ENCODE assay signal across 8 mouse cellular contexts in genomic region chr5:115187188-115188131, GRCm38 (mm10). TPM values are rescaled to one million over a fixed set of nuclear protein-coding genes. Genes with fewer than 3 reads are reported as not detected.
A peak's percentile ranks its signal among the peaks of the same experiment; 100 is the strongest.
DNase-seq lines count a peak whose midpoint lies in the region; ATAC-seq lines count a peak whose summit lies in the region.

No protein-coding gene starts in this region.

- H3K4me2 ChIP-seq in hindbrain, embryonic 16.5 days (ENCODE audit: low read length): peak overlapping the region; percentile 38

- WGBS in hindbrain, embryonic 16.5 days: 15% methylated on average over 26 of the region's 26 CpGs

- no peaks in the 10 kb centered on the region for H3K9me3 ChIP-seq in hindbrain, embryonic 16.5 days (ENCODE audit: control insufficient read depth, low read length)

- no peak overlapping the region for H3K4me3 ChIP-seq in hindbrain, embryonic 16.5 days (ENCODE audit: low read length)

- peaks cover 16% of the 10 kb centered on the region for H3K27me3 ChIP-seq in hindbrain, embryonic 16.5 days (replicated peaks; ENCODE audit: control insufficient read depth, insufficient read depth, low read length)

- peak; percentile 70 for ATAC-seq in hindbrain, embryonic 16.5 days

- DNase-seq in T-cell, adult 2 months (ENCODE audit: low spot score): peak; percentile 81
- DNase-seq in cerebellum, postnatal 36 days: peak; percentile 97 to 99
- DNase-seq in gastrocnemius, adult 18-20 months (ENCODE audit: low spot score): peak; percentile 96
- DNase-seq in left cerebral cortex, adult 11 months (ENCODE audit: low spot score): peak; percentile 87
- peak; percentile 98 for DNase-seq in lung, postnatal 36 days
- peak; percentile 95 for DNase-seq in retina, postnatal 1 day
- peak; percentile 84 to 87 for DNase-seq in urinary bladder, adult 18-20 months (ENCODE audit: low spot score in 2 of 2)

- H3K4me1 ChIP-seq in hindbrain, embryonic 16.5 days (ENCODE audit: control insufficient read depth, insufficient read depth, low read depth, low read length): peaks cover 33% of the 10 kb centered on the region

- peak overlapping the region; percentile 60 for H3K27ac ChIP-seq in hindbrain, embryonic 16.5 days (ENCODE audit: low read depth, low read length)

- H3K36me3 ChIP-seq in hindbrain, embryonic 16.5 days (ENCODE audit: control insufficient read depth, insufficient read depth, low read length): no peaks in the 10 kb centered on the region

- H3K9ac ChIP-seq in hindbrain, embryonic 16.5 days (ENCODE audit: low read depth, low read length): peak overlapping the region; percentile 30; the same call in 1 of the 2 replicates

RNA-seq across cellular contexts. Expression of gene Cabp1, which starts 6.7 kb away (rescaled TPM):
- total RNA-seq in gastrocnemius, adult 18-20 months (2021): 1 to 10 TPM in 1 of 2 experiments, under 1 TPM in 1; 0.50 to 1.2 TPM
- 6.5 and 11.6 TPM in 2 replicates for polyA plus RNA-seq in hindbrain, embryonic 16.5 days (2015; fragmentation: Nextera tagmentation; extraction: Ambion mirVana)

RNA-seq across cellular contexts. Expression of gene Mlec, which starts 29.5 kb away (rescaled TPM):
- total RNA-seq in gastrocnemius, adult 18-20 months (2021): 100 to 1,000 TPM; 149 to 158 TPM
- polyA plus RNA-seq in hindbrain, embryonic 16.5 days (2015; fragmentation: Nextera tagmentation; extraction: Ambion mirVana): 23.8 and 31.5 TPM in 2 replicates

RNA-seq across cellular contexts. Expression of gene Pop5, which starts 48.2 kb away (rescaled TPM):
- total RNA-seq in gastrocnemius, adult 18-20 months (2021): 10 to 100 TPM; 34.9 to 39.3 TPM
- polyA plus RNA-seq in hindbrain, embryonic 16.5 days (2015; fragmentation: Nextera tagmentation; extraction: Ambion mirVana): 106 and 107 TPM in 2 replicates

RNA-seq across cellular contexts. Expression of gene Unc119b, which starts 52.7 kb away (rescaled TPM):
- 10 to 100 TPM; 11.1 to 12.4 TPM for total RNA-seq in gastrocnemius, adult 18-20 months (2021)
- 31.5 and 36.8 TPM in 2 replicates for polyA plus RNA-seq in hindbrain, embryonic 16.5 days (2015; fragmentation: Nextera tagmentation; extraction: Ambion mirVana)
